Comparison of ENCODE assay signal across 10 mouse cellular contexts in genomic region chr5:103774703-103775333, GRCm38 (mm10).
DNase-seq lines count a peak whose midpoint lies in the region; ATAC-seq and TF ChIP-seq lines count a peak whose summit lies in the region.
"Had no signal": no experiment of that assay in that cellular context is flagged by ENCODE, and none has a peak within 500 bp of the region (broad histone marks: within the 10 kb centered on the region; RNA-seq: fewer than 3 reads in every experiment).

No protein-coding gene starts in this region.

- no peak overlapping the region for H3K9ac ChIP-seq in embryonic facial prominence, embryonic 12.5 days
- H3K9ac ChIP-seq in kidney, postnatal 0 days (ENCODE audit: low read depth, low read length) = no peak overlapping the region
- peak overlapping the region; percentile 28; the same call in 1 of the 2 replicates for H3K9ac ChIP-seq in liver, embryonic 13.5 days

- H3K4me1 ChIP-seq in embryonic facial prominence, embryonic 12.5 days = peaks cover 61% of the 10 kb centered on the region
- H3K4me1 ChIP-seq in embryonic facial prominence, embryonic 10.5 days = peaks cover 77% of the 10 kb centered on the region
- H3K4me1 ChIP-seq in kidney, postnatal 0 days (replicated peaks; ENCODE audit: insufficient read depth, low read length) = peaks cover 63% of the 10 kb centered on the region
- H3K4me1 ChIP-seq in liver, embryonic 13.5 days (replicated peaks) = peaks cover 100% of the 10 kb centered on the region

- intact Hi-C loops in left cerebral cortex, postnatal 4 days (cut with DNase I) = no loop called here

- no peak for TF ChIP-seq CTCF in kidney, postnatal 0 days (IDR thresholded peaks at IDR 0.05; ENCODE audit: low read depth)

- no peak for ATAC-seq in embryonic facial prominence, embryonic 12.5 days (ENCODE audit: insufficient number of reproducible peaks, insufficient read depth, low FRiP score, low TSS enrichment)
- no peak for ATAC-seq in kidney, postnatal 0 days (replicated peaks; ENCODE audit: low FRiP score, low read depth)
- peak; percentile 76 for ATAC-seq in liver, embryonic 13.5 days (ENCODE audit: low read depth)
- ATAC-seq: forebrain, embryonic 16.5 days had no signal

- 56% methylated on average over 11 of the region's 11 CpGs for WGBS in embryonic facial prominence, embryonic 12.5 days
- 72% methylated on average over 11 of the region's 11 CpGs for WGBS in embryonic facial prominence, embryonic 10.5 days
- WGBS in kidney, postnatal 0 days = 49% methylated on average over 11 of the region's 11 CpGs
- 26% methylated on average over 11 of the region's 11 CpGs for WGBS in liver, embryonic 13.5 days (ENCODE audit: insufficient replicate concordance)

- peak overlapping the region; percentile 36; the same call in 1 of the 2 replicates for H3K27ac ChIP-seq in embryonic facial prominence, embryonic 12.5 days
- no peak overlapping the region for H3K27ac ChIP-seq in embryonic facial prominence, embryonic 10.5 days (replicated peaks)
- H3K27ac ChIP-seq in kidney, postnatal 0 days = peak overlapping the region; percentile 85
- 0 out of 2 replicates have a peak overlapping the region, but pooled peaks have one; percentile 24 for H3K27ac ChIP-seq in liver, embryonic 13.5 days

- no peak overlapping the region for H3K4me2 ChIP-seq in embryonic facial prominence, embryonic 12.5 days (replicated peaks)
- H3K4me2 ChIP-seq in kidney, postnatal 0 days (ENCODE audit: low read length) = no peak overlapping the region
- H3K4me2 ChIP-seq in liver, embryonic 13.5 days = 0 out of 2 replicates have a peak overlapping the region, but pooled peaks have one; percentile 11

- H3K36me3 ChIP-seq in embryonic facial prominence, embryonic 12.5 days = no peaks in the 10 kb centered on the region
- no peaks in the 10 kb centered on the region for H3K36me3 ChIP-seq in embryonic facial prominence, embryonic 10.5 days (replicated peaks)
- H3K36me3 ChIP-seq in kidney, postnatal 0 days (ENCODE audit: insufficient read depth, low read length) = no peaks in the 10 kb centered on the region
- peaks cover 12% of the 10 kb centered on the region; the same call in 1 of the 2 replicates for H3K36me3 ChIP-seq in liver, embryonic 13.5 days

- H3K27me3 ChIP-seq in embryonic facial prominence, embryonic 12.5 days = no peaks in the 10 kb centered on the region
- no peaks in the 10 kb centered on the region for H3K27me3 ChIP-seq in embryonic facial prominence, embryonic 10.5 days (replicated peaks; ENCODE audit: low read depth, poor library complexity, severe bottlenecking)
- H3K27me3 ChIP-seq in kidney, postnatal 0 days (ENCODE audit: insufficient read depth, low read length) = no peaks in the 10 kb centered on the region
- no peaks in the 10 kb centered on the region for H3K27me3 ChIP-seq in liver, embryonic 13.5 days

- no peak for DNase-seq in embryonic facial prominence, embryonic 10.5 days (ENCODE audit: low spot score)
- no peak for DNase-seq in kidney, postnatal 0 days (ENCODE audit: low spot score)
- no peak for DNase-seq in kidney, adult 18-20 months
- DNase-seq in adipocyte (ENCODE audit: low spot score) = peak; percentile 40
- no peak for DNase-seq in liver, embryonic 13.5 days
- no peak for DNase-seq in natural killer cell, adult 2 months (ENCODE audit: low spot score in 2 of 2)
- DNase-seq in left cerebral cortex, postnatal 4 days = no peak
- DNase-seq: thymus, postnatal 4 days had no signal

- H3K4me3 ChIP-seq in embryonic facial prominence, embryonic 12.5 days = no peak overlapping the region
- no peak overlapping the region for H3K4me3 ChIP-seq in embryonic facial prominence, embryonic 10.5 days
- H3K4me3 ChIP-seq in kidney, postnatal 0 days (replicated peaks; ENCODE audit: low read depth, low read length) = no peak overlapping the region
- H3K4me3 ChIP-seq in liver, embryonic 13.5 days (replicated peaks) = 0 out of 2 replicates have a peak overlapping the region, but pooled peaks have one; percentile 4

- no peaks in the 10 kb centered on the region for H3K9me3 ChIP-seq in embryonic facial prominence, embryonic 12.5 days
- no peaks in the 10 kb centered on the region for H3K9me3 ChIP-seq in embryonic facial prominence, embryonic 10.5 days
- no peaks in the 10 kb centered on the region for H3K9me3 ChIP-seq in kidney, postnatal 0 days (replicated peaks; ENCODE audit: low read length)
- H3K9me3 ChIP-seq in liver, embryonic 13.5 days (replicated peaks) = no peaks in the 10 kb centered on the region
